Mouse (Mus musculus): ENCODE measurements around the gene Sbk2.

- TF ChIP-seq GATA1 (IDR thresholded peaks at IDR 0.05; ENCODE audit: low read length) = no peak
- no peak for TF ChIP-seq TAL1 (IDR thresholded peaks at IDR 0.05; ENCODE audit: low read length)
These were observed 49.1 kb downstream of the Sbk2 start, which contains the start of gene Zfp628 for GRCm38 (mm10) chr7:4915007-4915665.

Measured in erythroblast, embryonic 14.5 days (primary cell).